Mouse (Mus musculus): Measurements from ENCODE around the gene Zfp36l3.
A peak's percentile ranks its signal among the peaks of the same experiment; 100 is the strongest.

The Zfp36l3 gene

DNA sequence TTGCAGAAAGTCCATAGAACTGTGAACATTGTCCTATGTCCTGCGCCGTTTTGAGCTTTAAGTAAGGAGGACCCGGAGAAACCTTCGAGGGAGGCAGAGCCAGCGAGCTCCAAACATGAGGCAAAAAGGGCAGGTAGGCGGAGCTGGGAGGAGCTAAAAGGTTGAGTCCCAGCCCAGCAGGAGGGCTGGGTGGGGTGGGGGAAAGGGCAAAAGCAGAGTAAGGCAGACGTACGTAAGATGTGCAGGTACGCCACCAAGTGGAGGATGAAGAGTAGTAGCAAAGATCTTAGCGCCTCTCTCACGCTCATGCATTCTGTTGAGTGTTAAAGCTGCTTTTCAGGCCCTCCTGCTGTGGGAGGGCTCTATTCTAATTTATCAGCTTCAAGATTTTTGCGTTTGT lies at the start of gene Zfp36l3:
Gene Zfp36l3 (minus strand): TSS at position 119 of the 400 bp plus-strand sequence.
- no peak for DNase-seq

DNA sequence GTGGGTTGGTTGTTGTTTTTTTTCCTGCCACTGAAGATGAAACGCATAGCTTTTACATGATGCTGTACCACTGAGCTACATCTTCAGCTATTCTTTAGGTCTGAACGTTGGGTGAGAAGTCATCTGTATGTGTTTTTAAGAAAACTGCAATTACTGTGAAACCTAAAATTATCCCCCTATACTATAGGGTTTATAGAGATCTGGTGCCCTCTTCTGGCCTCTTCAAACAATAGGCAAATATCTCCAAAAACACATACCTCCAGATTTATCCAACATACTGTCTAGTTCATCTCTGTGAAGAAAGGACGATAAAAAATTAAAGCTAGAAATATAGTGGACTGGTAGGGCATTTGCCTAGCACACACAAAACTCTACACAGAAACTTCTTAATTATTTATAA lies 22.9 kb upstream of the Zfp36l3 start:
- no peak for DNase-seq

DNA sequence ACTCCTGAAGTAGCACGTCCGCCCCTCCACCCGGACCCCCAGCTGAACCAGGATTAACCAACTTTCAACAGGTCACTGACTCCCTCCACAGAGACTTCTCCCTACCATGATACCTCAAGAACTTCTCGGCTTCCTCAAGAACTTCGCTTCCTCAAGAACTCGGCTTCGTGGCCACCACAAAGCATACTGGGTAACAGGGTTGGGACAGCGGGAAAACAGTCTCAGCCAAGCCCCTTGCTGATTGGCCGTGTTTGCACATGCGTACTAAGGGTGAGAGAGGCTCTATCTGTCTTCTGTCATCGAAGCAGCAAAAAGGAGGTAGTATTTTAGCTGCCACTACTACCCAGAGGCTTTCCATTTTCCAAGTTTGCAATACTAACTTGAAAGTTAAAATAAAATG lies 21.3 kb upstream of the Zfp36l3 start, which contains the start of gene Xlr:
Gene Xlr (minus strand): TSS at position 188 of the 400 bp plus-strand sequence.
- peak; percentile 3 for DNase-seq

- no peak for DNase-seq
These were observed 18.5 kb downstream of the Zfp36l3 start, which contains the start of gene 1700013H16Rik for GRCm38 (mm10) chrX:53757736-53758135. TSS of gene 1700013H16Rik (minus strand) at chrX:53757831.

GRCm38 (mm10) chrX:53752851-53753250 lies 23.3 kb downstream of the Zfp36l3 start:
- DNase-seq: no peak

DNA sequence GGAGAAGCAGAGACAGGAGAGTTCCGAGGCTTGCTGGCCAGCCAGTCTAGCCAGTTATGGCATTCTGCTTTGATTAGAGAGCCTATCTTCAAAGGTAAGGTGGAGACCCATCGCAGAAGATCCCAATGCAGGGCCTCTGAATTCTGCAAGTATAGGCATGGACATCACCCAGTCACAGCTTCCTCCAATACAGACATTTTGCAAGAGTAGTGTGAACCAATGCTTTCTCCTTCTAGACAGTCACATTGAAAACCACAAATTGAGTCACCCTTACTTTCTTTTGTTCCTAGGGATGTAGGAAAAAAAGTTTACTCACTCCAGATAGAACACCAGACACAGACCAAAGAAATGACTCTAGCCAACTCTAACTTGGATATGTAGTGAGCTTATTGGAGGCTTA lies 47.2 kb downstream of the Zfp36l3 start:
- peak; percentile 7 for DNase-seq

DNA sequence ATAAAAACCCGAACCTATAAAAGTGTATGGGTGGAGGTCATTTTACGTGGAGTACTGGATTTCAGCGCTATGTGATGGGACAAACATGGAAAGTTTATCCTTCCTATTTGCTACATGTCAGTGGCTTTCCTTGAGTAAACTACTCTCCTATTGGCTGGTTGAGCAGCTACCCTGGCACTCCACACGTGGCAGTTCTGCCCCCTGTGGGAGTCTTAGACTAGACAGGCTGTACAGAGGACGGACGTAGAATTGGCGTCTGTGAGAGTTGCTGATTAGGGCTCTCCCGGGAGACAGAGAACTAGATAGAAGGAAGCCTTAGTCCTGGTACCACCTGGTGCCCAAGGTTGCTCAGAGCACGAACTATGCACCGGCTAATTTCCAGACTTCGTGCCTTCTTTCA lies 51.6 kb downstream of the Zfp36l3 start, which contains the start of gene 4930502E18Rik:
Gene 4930502E18Rik (plus strand): TSS at position 231 of the 400 bp plus-strand sequence.
- DNase-seq: no peak
